Mouse (Mus musculus) heart, adult 2 months (tissue): ENCODE results near the gene Erbb3.

ENCODE experiments used
- CTCF ChIP-seq: fragments of 200-600 bp; IDR thresholded peaks from 2 replicates; pipeline ENCODE4 v1.8.1; 2022; ENCODE audit warnings: antibody characterized with exemption, mild to moderate bottlenecking, moderate library complexity
- EP300 ChIP-seq: fragments of 200-500 bp; IDR thresholded peaks from 2 replicates; pipeline ENCODE4 v1.6.1; 2011; ENCODE audit warnings: low read depth, low read length, control low read depth; ENCODE audit not compliant: insufficient read depth
- POLR2A ChIP-seq: fragments of 200-500 bp; IDR thresholded peaks from 2 replicates; pipeline ENCODE4 v1.6.1; 2011; ENCODE audit warnings: mild to moderate bottlenecking, low read depth, low read length, control low read depth; ENCODE audit not compliant: insufficient read depth

DNA sequence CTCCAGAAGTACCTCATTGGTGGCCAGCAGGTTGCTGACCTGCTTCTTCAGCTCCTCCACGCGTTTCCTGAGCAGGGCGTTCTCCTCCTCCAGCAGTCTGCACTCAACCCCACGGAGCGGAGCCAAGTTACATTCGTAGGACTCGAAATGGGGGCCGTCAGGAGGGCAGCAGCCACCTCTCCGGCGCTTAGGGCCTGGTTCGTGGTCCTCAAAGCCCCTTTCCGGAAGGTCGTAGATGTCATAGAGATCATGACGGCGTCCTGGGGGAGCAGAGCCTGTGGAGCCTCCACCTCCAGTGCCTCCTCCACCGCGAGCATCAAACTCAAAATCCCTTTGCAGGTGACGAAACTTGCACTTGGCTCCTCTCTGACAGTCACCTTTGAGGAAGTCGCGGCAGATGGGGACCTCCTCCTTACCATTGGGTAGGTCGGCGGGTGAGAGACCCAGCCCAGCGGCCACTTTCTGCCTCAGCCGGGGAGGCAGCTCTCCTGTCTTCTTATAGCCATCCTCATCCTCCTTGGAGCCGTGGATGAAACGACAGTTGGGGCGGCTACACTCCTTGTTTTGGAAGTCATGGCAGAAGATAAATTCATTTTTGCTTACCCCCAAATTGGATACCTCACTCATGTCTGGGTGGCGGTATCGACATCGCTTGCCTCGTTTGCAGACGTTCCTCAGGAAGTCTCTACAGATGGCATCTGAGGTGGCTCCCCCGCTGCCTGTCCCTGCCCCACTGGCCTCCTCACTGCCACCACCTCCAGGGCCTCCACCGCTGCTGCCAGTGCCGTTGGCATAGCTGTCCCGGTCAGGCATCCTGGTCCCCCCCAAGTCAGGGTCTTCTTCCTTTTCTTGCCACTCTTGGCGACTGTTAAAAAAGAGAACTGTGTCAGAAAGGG, 44.5 kb downstream of the Erbb3 start:
- TF ChIP-seq CTCF: no peak
- TF ChIP-seq EP300: no peak
- no peak for TF ChIP-seq POLR2A
